Mouse (Mus musculus) spleen, adult 2 months (tissue): ENCODE measurements around the gene Atg4b.

ENCODE experiments used
- CTCF ChIP-seq: fragments of 200-500 bp; IDR thresholded peaks from 2 replicates; pipeline ENCODE4 v1.5.1; 2011; ENCODE audit warnings: mild to moderate bottlenecking, inconsistent platforms; ENCODE audit not compliant: insufficient read depth, insufficient read length, insufficient replicate concordance; ENCODE audit errors: extremely low read depth
- POLR2A ChIP-seq: fragments of 200-500 bp; IDR thresholded peaks from 2 replicates; pipeline ENCODE4 v1.6.1; 2011; ENCODE audit warnings: low read depth, low read length, inconsistent platforms

DNA sequence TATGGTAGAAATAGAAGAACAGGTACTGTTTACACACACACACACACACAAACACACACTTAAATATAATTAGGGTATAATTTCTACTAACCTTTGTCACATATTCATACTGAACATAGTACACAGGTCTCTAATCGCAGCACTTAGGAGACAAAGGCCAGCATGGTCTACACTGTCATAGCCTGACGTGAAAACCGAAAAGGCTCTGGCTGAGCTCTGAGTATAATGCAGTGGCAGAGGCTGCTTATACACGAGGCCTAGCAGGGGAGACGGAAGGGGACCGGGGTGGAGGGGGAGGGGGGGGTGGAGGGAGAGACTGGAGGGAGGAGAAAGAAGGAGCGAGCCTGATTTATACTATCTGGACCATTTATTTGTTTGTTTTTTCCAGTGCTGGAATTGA is 29.7 kb upstream of the Atg4b start:
- TF ChIP-seq CTCF (no peak), POLR2A (no peak)
